Mouse (Mus musculus) ES-Bruce4 (cell line): Measurements from ENCODE around the gene Iffo2. TPM values are rescaled to one million over a fixed set of nuclear protein-coding genes. Genes with fewer than 3 reads are reported as not detected.

Experiments
- H3K27ac ChIP-seq: 2 replicates; pipeline ENCODE4 v1.5.1; 2012; ENCODE audit warnings: low read length, inconsistent platforms; ENCODE audit not compliant: insufficient read depth
- H3K27me3 ChIP-seq: 2 replicates; pipeline ENCODE4 v1.6.1; 2012; ENCODE audit warnings: mild to moderate bottlenecking, low read length, inconsistent platforms; ENCODE audit not compliant: control insufficient read depth, poor library complexity, insufficient read depth, severe bottlenecking
- H3K36me3 ChIP-seq: 2 replicates; pipeline ENCODE4 v1.6.1; 2012; ENCODE audit warnings: inconsistent platforms, mild to moderate bottlenecking, low read length, moderate library complexity; ENCODE audit not compliant: control insufficient read depth, poor library complexity, insufficient read depth, severe bottlenecking
- H3K4me1 ChIP-seq: one replicate; pipeline ENCODE4 v1.8.1; 2011; ENCODE audit warnings: low read length; ENCODE audit not compliant: control insufficient read depth, insufficient read depth
- H3K4me3 ChIP-seq: 2 replicates; pipeline ENCODE4 v1.5.1; 2011; ENCODE audit warnings: low read depth, mild to moderate bottlenecking, low read length
- H3K9ac ChIP-seq: 2 replicates; pipeline ENCODE4 v1.6.1; 2012; ENCODE audit warnings: low read depth, mild to moderate bottlenecking, inconsistent platforms; ENCODE audit not compliant: poor library complexity, severe bottlenecking
- H3K9me3 ChIP-seq: replicated peaks from 2 replicates; pipeline ENCODE4 v1.6.1; 2012; ENCODE audit warnings: mild to moderate bottlenecking, low read length, inconsistent platforms; ENCODE audit not compliant: control insufficient read depth, poor library complexity, insufficient read depth, severe bottlenecking
- CTCF ChIP-seq: IDR thresholded peaks from one replicate; pipeline ENCODE4 v1.8.1; 2011; ENCODE audit warnings: low read depth, low read length
- EP300 ChIP-seq: IDR thresholded peaks from 2 replicates; pipeline ENCODE4 v1.6.1; 2011; ENCODE audit warnings: low read depth, low read length; ENCODE audit not compliant: insufficient read depth
- POLR2A ChIP-seq: IDR thresholded peaks from one replicate; pipeline ENCODE4 v1.8.1; 2011; ENCODE audit warnings: low read length; ENCODE audit not compliant: insufficient read depth
- polyA plus RNA-seq: library from polyadenylated mRNA; stranded (reverse); fragments of >200 nt; gene quantifications from 2 replicates; pipeline ENCODE4 v1.2.4, GENCODE M21; 2011; ENCODE audit warnings: low read depth; ENCODE audit not compliant: missing spikeins, insufficient read depth, insufficient read length

The Iffo2 gene
- polyA plus RNA-seq, 1 experiment, result 20.5 TPM

GRCm38 (mm10) chr4:139489946-139490345 lies 40.4 kb upstream of the Iffo2 start:
- TF ChIP-seq EP300 (no peak), CTCF (no peak), POLR2A (no peak)
- Histone ChIP-seq H3K27ac (no peak overlapping the region), H3K27me3 (no peaks in the 10 kb centered on the region), H3K9ac (no peak overlapping the region), H3K4me3 (no peak overlapping the region), H3K36me3 (peaks cover 16% of the 10 kb centered on the region), H3K9me3 (no peaks in the 10 kb centered on the region), H3K4me1 (peaks cover 5% of the 10 kb centered on the region)

GRCm38 (mm10) chr4:139490413-139491055 lies 39.8 kb upstream of the Iffo2 start:
- Histone ChIP-seq H3K27ac (no peak overlapping the region), H3K4me3 (no peak overlapping the region), H3K9me3 (no peaks in the 10 kb centered on the region), H3K27me3 (no peaks in the 10 kb centered on the region), H3K9ac (no peak overlapping the region), H3K4me1 (peaks cover 5% of the 10 kb centered on the region), H3K36me3 (peaks cover 11% of the 10 kb centered on the region)
- TF ChIP-seq EP300, result no peak
- TF ChIP-seq POLR2A, result no peak
- TF ChIP-seq CTCF, result no peak

DNA sequence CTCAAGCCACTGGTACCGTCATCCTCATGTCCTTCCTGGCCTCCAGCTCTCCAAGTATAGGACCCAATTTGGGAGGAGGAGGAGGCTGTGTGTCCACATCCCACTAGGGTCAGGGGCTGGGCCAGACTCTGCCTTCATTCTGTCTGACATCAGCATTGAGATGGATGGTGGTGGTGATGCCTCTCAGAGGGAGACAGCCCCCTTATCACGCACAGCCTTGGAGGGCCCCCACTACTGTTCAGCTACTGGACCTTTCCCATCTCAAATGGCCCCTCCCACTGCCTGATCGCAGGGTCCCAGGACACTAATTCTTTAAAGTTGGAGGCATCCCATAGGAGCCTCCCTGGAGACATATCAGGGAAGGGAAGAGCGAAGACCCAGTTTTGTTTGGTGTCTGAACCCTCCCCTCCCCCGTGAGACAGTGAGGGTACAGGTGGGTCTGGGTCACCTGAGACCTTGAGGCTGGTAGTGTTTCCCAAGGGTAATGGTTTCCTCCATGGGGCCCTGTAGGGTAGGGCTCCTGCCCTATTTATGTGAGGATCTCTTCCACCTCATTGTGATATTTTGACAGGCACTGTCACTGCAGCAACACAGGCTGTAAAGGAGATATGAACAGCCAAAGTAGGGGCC lies 38.7 kb upstream of the Iffo2 start:
- Histone ChIP-seq H3K4me3 (no peak overlapping the region), H3K36me3 (peaks cover 10% of the 10 kb centered on the region), H3K27ac (no peak overlapping the region), H3K9me3 (no peaks in the 10 kb centered on the region), H3K9ac (no peak overlapping the region), H3K27me3 (no peaks in the 10 kb centered on the region), H3K4me1 (peaks cover 5% of the 10 kb centered on the region)
- TF ChIP-seq CTCF (no peak), EP300 (no peak), POLR2A (no peak)

- Histone ChIP-seq H3K36me3 (peaks cover 10% of the 10 kb centered on the region), H3K27ac (no peak overlapping the region), H3K9ac (no peak overlapping the region), H3K4me1 (peaks cover 2% of the 10 kb centered on the region), H3K4me3 (no peak overlapping the region), H3K27me3 (no peaks in the 10 kb centered on the region), H3K9me3 (no peaks in the 10 kb centered on the region)
- TF ChIP-seq CTCF (no peak), POLR2A (no peak), EP300 (no peak)
Measured at GRCm38 (mm10) chr4:139492258-139492833, 38.0 kb upstream of the Iffo2 start.

GRCm38 (mm10) chr4:139493227-139494025 lies 36.9 kb upstream of the Iffo2 start:
- TF ChIP-seq EP300 (no peak), CTCF (no peak), POLR2A (no peak)
- Histone ChIP-seq H3K27ac (no peak overlapping the region), H3K4me1 (no peaks in the 10 kb centered on the region), H3K4me3 (no peak overlapping the region), H3K36me3 (peaks cover 10% of the 10 kb centered on the region), H3K27me3 (no peaks in the 10 kb centered on the region), H3K9me3 (no peaks in the 10 kb centered on the region), H3K9ac (no peak overlapping the region)
